Mouse (Mus musculus) monocyte, adult 5-6 weeks (primary cell): Measurements from ENCODE around the gene Klf13. TPM values are rescaled to one million over a fixed set of nuclear protein-coding genes. Genes with fewer than 3 reads are reported as not detected.
A peak's percentile ranks its signal among the peaks of the same experiment; 100 is the strongest.

Source experiments
- ATAC-seq: fragments of 153-309, 156-312 bp; replicated peaks from 2 replicates; pipeline ENCODE4 v1.8.0; 2017; ENCODE audit warnings: mild to moderate bottlenecking; ENCODE audit not compliant: low TSS enrichment, insufficient number of reproducible peaks, severe bottlenecking, poor library complexity, low FRiP score
- total RNA-seq: library from RNA; stranded (forward); fragments of 200-1000, 200-491, 200-594 nt; gene quantifications from 3 replicates; pipeline ENCODE4 v1.2.3, GENCODE M21; 2017

The Klf13 gene
- total RNA-seq, 1 experiment from 2014 or later, result 106 TPM

GRCm38 (mm10) chr7:63912924-63913723, 25.6 kb downstream of the Klf13 start:
- ATAC-seq, result no peak

GRCm38 (mm10) chr7:63912234-63912810, 26.4 kb downstream of the Klf13 start:
- ATAC-seq, result 0 out of 2 replicates have a peak, but pooled peaks have one; percentile 29

- peak; percentile 60 for ATAC-seq
These were observed 27.1 kb downstream of the Klf13 start for GRCm38 (mm10) chr7:63911383-63912233.

- ATAC-seq, result peak; percentile 40
These were observed 27.8 kb downstream of the Klf13 start for GRCm38 (mm10) chr7:63910912-63911311.

GRCm38 (mm10) chr7:63910225-63910624, 28.5 kb downstream of the Klf13 start:
- ATAC-seq, result no peak

GRCm38 (mm10) chr7:63908496-63909285, 30.0 kb downstream of the Klf13 start:
- ATAC-seq, result no peak

- ATAC-seq, result no peak
These were observed 30.8 kb downstream of the Klf13 start for GRCm38 (mm10) chr7:63907778-63908495.

- ATAC-seq, result no peak
These were observed 33.1 kb downstream of the Klf13 start for GRCm38 (mm10) chr7:63905642-63906041.

- ATAC-seq, result 0 out of 2 replicates have a peak, but pooled peaks have one; percentile 23
These were observed 33.5 kb downstream of the Klf13 start for GRCm38 (mm10) chr7:63905190-63905589.

GRCm38 (mm10) chr7:63903635-63904380, 34.9 kb downstream of the Klf13 start:
- ATAC-seq, result peak; percentile 49

GRCm38 (mm10) chr7:63902604-63903210, 36.0 kb downstream of the Klf13 start:
- ATAC-seq, result no peak

GRCm38 (mm10) chr7:63901942-63902341, 36.8 kb downstream of the Klf13 start:
- no peak for ATAC-seq

- no peak for ATAC-seq
These were observed 37.4 kb downstream of the Klf13 start for GRCm38 (mm10) chr7:63901346-63901745.

GRCm38 (mm10) chr7:63900411-63900810, 38.3 kb downstream of the Klf13 start:
- ATAC-seq, result no peak

GRCm38 (mm10) chr7:63899925-63900324, 38.8 kb downstream of the Klf13 start:
- ATAC-seq, result no peak

- no peak for ATAC-seq
These were observed 40.5 kb downstream of the Klf13 start for GRCm38 (mm10) chr7:63898201-63898600.

- ATAC-seq, result no peak
These were observed 41.1 kb downstream of the Klf13 start for GRCm38 (mm10) chr7:63897655-63898054.
